Comparison of ENCODE assay signal across 9 mouse cellular contexts in genomic region chr5:139764296-139764695, GRCm38 (mm10). TPM values are rescaled to one million over a fixed set of nuclear protein-coding genes. Genes with fewer than 3 reads are reported as not detected.
DNase-seq lines count a peak whose midpoint lies in the region; ATAC-seq and TF ChIP-seq lines count a peak whose summit lies in the region.
"Had no signal": no experiment of that assay in that cellular context is flagged by ENCODE, and none has a peak within 500 bp of the region (broad histone marks: within the 10 kb centered on the region; RNA-seq: fewer than 3 reads in every experiment).

No protein-coding gene starts in this region.

- peak; percentile 36; the same call in 1 of the 2 replicates for ATAC-seq in midbrain, embryonic 11.5 days (ENCODE audit: low FRiP score)
- ATAC-seq in midbrain, embryonic 16.5 days, result no peak
- ATAC-seq in megakaryocyte-erythroid progenitor cell, adult 5-6 weeks (replicated peaks; ENCODE audit: low FRiP score, low TSS enrichment, poor library complexity, severe bottlenecking), result peak; percentile 42; the same call in 1 of the 2 replicates

- 61% methylated on average over 11 of the region's 11 CpGs for WGBS in cerebellum, adult 2 months
- WGBS in midbrain, embryonic 11.5 days, result 70% methylated on average over 11 of the region's 11 CpGs
- WGBS in midbrain, embryonic 16.5 days, result 74% methylated on average over 11 of the region's 11 CpGs

- H3K36me3 ChIP-seq in midbrain, embryonic 11.5 days (ENCODE audit: control insufficient read depth, insufficient read depth, low read length), result peaks cover 34% of the 10 kb centered on the region
- peaks cover 66% of the 10 kb centered on the region for H3K36me3 ChIP-seq in midbrain, embryonic 16.5 days (ENCODE audit: control insufficient read depth, insufficient read depth, low read length)

- DNase-seq in cerebellum, adult 2 months, result peak in 1 of 2 experiments; percentile 15
- DNase-seq in cerebellum, adult 9-11 months, result no peak
- peak; percentile 91 for DNase-seq in midbrain, embryonic 11.5 days (ENCODE audit: low spot score, missing footprints)
- no peak for DNase-seq in layer of hippocampus, adult 18-20 months (ENCODE audit: low spot score in 2 of 2)
- DNase-seq in heart, postnatal 10 days, result no peak

- H3K9me3 ChIP-seq in midbrain, embryonic 11.5 days (ENCODE audit: control insufficient read depth, low read length), result no peaks in the 10 kb centered on the region
- H3K9me3 ChIP-seq in midbrain, embryonic 16.5 days (replicated peaks; ENCODE audit: control insufficient read depth, low read length, poor library complexity, severe bottlenecking), result no peaks in the 10 kb centered on the region

- intact Hi-C loops in heart, postnatal 10 days (cut with DNase I), result no loop called here

- no peak overlapping the region for H3K9ac ChIP-seq in midbrain, embryonic 11.5 days (ENCODE audit: low read length)
- H3K9ac ChIP-seq in midbrain, embryonic 16.5 days (ENCODE audit: low read depth, low read length), result no peak overlapping the region

- no peak overlapping the region for H3K4me3 ChIP-seq in cerebellum, adult 2 months (replicated peaks; ENCODE audit: insufficient read depth, low read depth, low read length)
- H3K4me3 ChIP-seq in midbrain, embryonic 11.5 days (ENCODE audit: low read depth, low read length), result no peak overlapping the region
- no peak overlapping the region for H3K4me3 ChIP-seq in midbrain, embryonic 16.5 days (ENCODE audit: low read depth, low read length)
- no peak overlapping the region for H3K4me3 ChIP-seq in cortical plate, adult 2 months (ENCODE audit: insufficient read depth, low read length)
- H3K4me3 ChIP-seq: erythroblast, embryonic 14.5 days had no signal

- H3K4me2 ChIP-seq in midbrain, embryonic 11.5 days, result no peak overlapping the region
- no peak overlapping the region for H3K4me2 ChIP-seq in midbrain, embryonic 16.5 days (ENCODE audit: low read length)

- TF ChIP-seq POLR2A in cerebellum, adult 2 months (IDR thresholded peaks at IDR 0.05; ENCODE audit: borderline replicate concordance, insufficient read depth, low read length), result no peak
- TF ChIP-seq POLR2A in cortical plate, adult 2 months (IDR thresholded peaks at IDR 0.05; ENCODE audit: extremely low read depth, insufficient read depth, low read length), result no peak

- H3K27me3 ChIP-seq in cerebellum, adult 2 months (ENCODE audit: control insufficient read depth, insufficient read depth, low read length), result no peaks in the 10 kb centered on the region
- H3K27me3 ChIP-seq in midbrain, embryonic 11.5 days (ENCODE audit: control insufficient read depth, insufficient read depth, low read length), result no peaks in the 10 kb centered on the region
- no peaks in the 10 kb centered on the region for H3K27me3 ChIP-seq in midbrain, embryonic 16.5 days (ENCODE audit: control insufficient read depth, insufficient read depth, low read depth, low read length)

- TF ChIP-seq CTCF in cerebellum, adult 2 months (IDR thresholded peaks at IDR 0.05; ENCODE audit: borderline replicate concordance, insufficient read depth, low read depth, low read length), result peak; percentile 62
- peak; percentile 41 for TF ChIP-seq CTCF in cortical plate, adult 2 months (IDR thresholded peaks at IDR 0.05; ENCODE audit: extremely low read depth, insufficient read depth, low read length)

- H3K27ac ChIP-seq in cerebellum, adult 2 months (ENCODE audit: insufficient read depth, low read length), result no peak overlapping the region
- H3K27ac ChIP-seq in midbrain, embryonic 11.5 days (ENCODE audit: low read depth, low read length), result no peak overlapping the region
- H3K27ac ChIP-seq in midbrain, embryonic 16.5 days (ENCODE audit: low read length), result no peak overlapping the region
- H3K27ac ChIP-seq in cortical plate, adult 2 months (ENCODE audit: insufficient read depth, low read length), result no peak overlapping the region

- H3K4me1 ChIP-seq in cerebellum, adult 2 months (ENCODE audit: control insufficient read depth, insufficient read depth, low read length), result no peaks in the 10 kb centered on the region
- H3K4me1 ChIP-seq in midbrain, embryonic 11.5 days (ENCODE audit: control insufficient read depth, insufficient read depth, low read length), result no peaks in the 10 kb centered on the region
- no peaks in the 10 kb centered on the region for H3K4me1 ChIP-seq in midbrain, embryonic 16.5 days (ENCODE audit: control insufficient read depth, insufficient read depth, low read length)
- no peaks in the 10 kb centered on the region for H3K4me1 ChIP-seq in cortical plate, adult 2 months (ENCODE audit: control insufficient read depth, insufficient read depth, low read length)

RNA-seq across cellular contexts. Expression of gene Ints1, which starts 11.2 kb away (rescaled TPM):
- polyA plus RNA-seq in cerebellum, adult 2 months (2012; rRNA removed), result 64.4 and 70.8 TPM in 2 replicates
- 23.8 and 26.3 TPM in 2 replicates for polyA plus RNA-seq in midbrain, embryonic 11.5 days (2014; fragmentation: Nextera tagmentation; extraction: Ambion mirVana)
- 33.2 TPM in 2 replicates for polyA plus RNA-seq in midbrain, embryonic 16.5 days (2015; fragmentation: Nextera tagmentation; extraction: Ambion mirVana)
- polyA plus RNA-seq in cortical plate, adult 2 months (2012; rRNA removed), result 66.5 and 68.5 TPM in 2 replicates
- total RNA-seq in megakaryocyte-erythroid progenitor cell, adult 5-6 weeks (2014; fragmentation: Nextera tagmentation), result 106 and 117 TPM in 2 replicates
- total RNA-seq in megakaryocyte-erythroid progenitor cell, adult 5-6 weeks (2017), result 33.9 and 34.7 TPM in 2 replicates
- 10 to 100 TPM; 79.0 to 89.5 TPM for total RNA-seq in layer of hippocampus, adult 18-20 months (2021)
- 10 to 100 TPM; 43.5 to 43.6 TPM for total RNA-seq in heart, postnatal 10 days (2021)

RNA-seq across cellular contexts. Expression of gene Mafk, which starts 27.0 kb away (rescaled TPM):
- 6.8 and 7.8 TPM in 2 replicates for polyA plus RNA-seq in cerebellum, adult 2 months (2012; rRNA removed)
- 5.0 and 5.1 TPM in 2 replicates for polyA plus RNA-seq in midbrain, embryonic 11.5 days (2014; fragmentation: Nextera tagmentation; extraction: Ambion mirVana)
- 17.6 and 18.8 TPM in 2 replicates for polyA plus RNA-seq in midbrain, embryonic 16.5 days (2015; fragmentation: Nextera tagmentation; extraction: Ambion mirVana)
- polyA plus RNA-seq in cortical plate, adult 2 months (2012; rRNA removed), result 7.6 and 7.9 TPM in 2 replicates
- 23.8 and 24.3 TPM in 2 replicates for total RNA-seq in megakaryocyte-erythroid progenitor cell, adult 5-6 weeks (2014; fragmentation: Nextera tagmentation)
- 40.1 and 49.3 TPM in 2 replicates for total RNA-seq in megakaryocyte-erythroid progenitor cell, adult 5-6 weeks (2017)
- 10 to 100 TPM; 10.3 to 13.0 TPM for total RNA-seq in layer of hippocampus, adult 18-20 months (2021)
- total RNA-seq in heart, postnatal 10 days (2021), result 10 to 100 TPM; 20.9 to 25.8 TPM

RNA-seq across cellular contexts. Expression of gene Micall2, which starts 28.2 kb away (rescaled TPM):
- 2.6 and 2.7 TPM in 2 replicates for polyA plus RNA-seq in cerebellum, adult 2 months (2012; rRNA removed)
- 4.3 and 4.9 TPM in 2 replicates for polyA plus RNA-seq in midbrain, embryonic 11.5 days (2014; fragmentation: Nextera tagmentation; extraction: Ambion mirVana)
- polyA plus RNA-seq in midbrain, embryonic 16.5 days (2015; fragmentation: Nextera tagmentation; extraction: Ambion mirVana), result 14.7 and 15.2 TPM in 2 replicates
- polyA plus RNA-seq in cortical plate, adult 2 months (2012; rRNA removed), result 1.4 and 1.5 TPM in 2 replicates
- 13.2 and 13.9 TPM in 2 replicates for total RNA-seq in megakaryocyte-erythroid progenitor cell, adult 5-6 weeks (2014; fragmentation: Nextera tagmentation)
- 2.6 and 5.7 TPM in 2 replicates for total RNA-seq in megakaryocyte-erythroid progenitor cell, adult 5-6 weeks (2017)
- total RNA-seq in layer of hippocampus, adult 18-20 months (2021), result 1 to 10 TPM; 1.1 to 1.5 TPM
- 1 to 10 TPM; 4.1 to 6.6 TPM for total RNA-seq in heart, postnatal 10 days (2021)

RNA-seq across cellular contexts. Expression of gene Tmem184a, which starts 55.4 kb away (rescaled TPM):
- 0.54 and 0.71 TPM in 2 replicates for polyA plus RNA-seq in cerebellum, adult 2 months (2012; rRNA removed)
- 0.60 and 0.86 TPM in 2 replicates for polyA plus RNA-seq in midbrain, embryonic 11.5 days (2014; fragmentation: Nextera tagmentation; extraction: Ambion mirVana)
- polyA plus RNA-seq in midbrain, embryonic 16.5 days (2015; fragmentation: Nextera tagmentation; extraction: Ambion mirVana), result 0.09 and 0.26 TPM in 2 replicates
- 0.04 and 0.21 TPM in 2 replicates for polyA plus RNA-seq in cortical plate, adult 2 months (2012; rRNA removed)
- not detected in 2 replicates for total RNA-seq in megakaryocyte-erythroid progenitor cell, adult 5-6 weeks (2014; fragmentation: Nextera tagmentation)
- total RNA-seq in megakaryocyte-erythroid progenitor cell, adult 5-6 weeks (2017), result 2.0 TPM in 1 of 2 replicates, not detected in the other
- total RNA-seq in layer of hippocampus, adult 18-20 months (2021), result under 1 TPM in 1 of 2 experiments, not detected in 1; 0.30 TPM
- total RNA-seq in heart, postnatal 10 days (2021), result under 1 TPM; 0.10 to 0.37 TPM
